9 mouse cellular contexts compared by ENCODE assay signal in the genomic region with DNA sequence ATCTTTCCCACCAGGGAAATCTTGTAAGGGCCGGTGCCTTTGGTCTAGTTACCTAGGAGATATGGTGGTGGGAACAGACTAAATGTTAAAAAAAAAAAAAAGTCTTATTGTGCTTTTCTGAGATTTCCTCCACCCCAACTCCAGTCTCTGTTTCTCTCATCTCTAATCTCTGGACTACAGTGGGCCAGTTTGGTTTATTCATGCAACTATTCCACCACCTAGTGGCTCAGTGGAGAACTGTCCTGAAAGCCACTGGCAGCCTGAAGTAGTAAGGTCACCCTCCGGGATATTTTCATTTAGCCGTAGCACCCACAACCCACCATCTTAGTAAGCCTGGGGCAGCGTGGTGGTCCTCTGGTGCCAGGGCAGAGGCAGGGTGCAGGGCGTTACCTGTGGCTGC. TPM values are rescaled to one million over a fixed set of nuclear protein-coding genes. Genes with fewer than 3 reads are reported as not detected.
DNase-seq lines count a peak whose midpoint lies in the region; ATAC-seq lines count a peak whose summit lies in the region.
"Had no signal": no experiment of that assay in that cellular context is flagged by ENCODE, and none has a peak within 500 bp of the region (broad histone marks: within the 10 kb centered on the region; RNA-seq: fewer than 3 reads in every experiment).

No protein-coding gene starts in this region.

- H3K36me3 ChIP-seq in kidney, embryonic 15.5 days = no peaks in the 10 kb centered on the region
- no peaks in the 10 kb centered on the region for H3K36me3 ChIP-seq in embryonic facial prominence, embryonic 11.5 days (replicated peaks; ENCODE audit: control insufficient read depth, insufficient read depth, low read depth, low read length)
- H3K36me3 ChIP-seq: neural tube, embryonic 12.5 days had no signal

- peak; percentile 51 for DNase-seq in kidney, adult 11 months
- peak; percentile 55 to 70 for DNase-seq in adrenal gland, postnatal 36 days
- DNase-seq in embryonic facial prominence, embryonic 11.5 days (ENCODE audit: low spot score) = peak; percentile 85
- DNase-seq in heart, adult 9 months (ENCODE audit: low spot score in 2 of 2) = peak; percentile 19 to 31
- DNase-seq in kidney, postnatal 4 days = peak; percentile 76 to 82
- DNase-seq in lung, postnatal 10 days = peak; percentile 83
- DNase-seq in right cerebral cortex, adult 18-20 months = peak; percentile 70

- no peak overlapping the region for H3K4me3 ChIP-seq in kidney, embryonic 15.5 days (replicated peaks)
- no peak overlapping the region for H3K4me3 ChIP-seq in embryonic facial prominence, embryonic 11.5 days (ENCODE audit: low read depth, low read length)
- H3K4me3 ChIP-seq: neural tube, embryonic 12.5 days had no signal

- no peaks in the 10 kb centered on the region for H3K27me3 ChIP-seq in kidney, embryonic 15.5 days
- H3K27me3 ChIP-seq in embryonic facial prominence, embryonic 11.5 days (ENCODE audit: control insufficient read depth, insufficient read depth, low read length) = no peaks in the 10 kb centered on the region
- H3K27me3 ChIP-seq: neural tube, embryonic 12.5 days had no signal

- H3K9ac ChIP-seq in kidney, embryonic 15.5 days = no peak overlapping the region
- H3K9ac ChIP-seq in embryonic facial prominence, embryonic 11.5 days (replicated peaks; ENCODE audit: low read length) = no peak overlapping the region
- H3K9ac ChIP-seq: neural tube, embryonic 12.5 days had no signal

- no peak overlapping the region for H3K27ac ChIP-seq in kidney, embryonic 15.5 days
- H3K27ac ChIP-seq in embryonic facial prominence, embryonic 11.5 days (replicated peaks; ENCODE audit: low read depth, low read length) = no peak overlapping the region
- H3K27ac ChIP-seq: neural tube, embryonic 12.5 days had no signal

- no peak for ATAC-seq in kidney, embryonic 15.5 days (replicated peaks; ENCODE audit: low FRiP score)
- ATAC-seq in embryonic facial prominence, embryonic 11.5 days (replicated peaks; ENCODE audit: insufficient number of reproducible peaks, low FRiP score, low TSS enrichment, low read depth) = no peak

- peaks cover 17% of the 10 kb centered on the region for H3K4me1 ChIP-seq in kidney, embryonic 15.5 days
- peaks cover 5% of the 10 kb centered on the region for H3K4me1 ChIP-seq in embryonic facial prominence, embryonic 11.5 days (ENCODE audit: control insufficient read depth, insufficient read depth, low read length)

- H3K4me2 ChIP-seq in kidney, embryonic 15.5 days = no peak overlapping the region
- H3K4me2 ChIP-seq in embryonic facial prominence, embryonic 11.5 days (ENCODE audit: low read depth, low read length) = no peak overlapping the region
- H3K4me2 ChIP-seq: neural tube, embryonic 12.5 days had no signal

- 7% methylated on average over 5 of the region's 5 CpGs for WGBS in kidney, embryonic 15.5 days
- WGBS in embryonic facial prominence, embryonic 11.5 days = 21% methylated on average over 5 of the region's 5 CpGs

- no peaks in the 10 kb centered on the region for H3K9me3 ChIP-seq in kidney, embryonic 15.5 days (replicated peaks)
- H3K9me3 ChIP-seq in embryonic facial prominence, embryonic 11.5 days (replicated peaks; ENCODE audit: control insufficient read depth, low read length) = no peaks in the 10 kb centered on the region
- H3K9me3 ChIP-seq: neural tube, embryonic 12.5 days had no signal

RNA-seq across cellular contexts. Expression of gene Abcc6, which starts 20.5 kb away (rescaled TPM):
- polyA plus RNA-seq in kidney, embryonic 15.5 days (2015; fragmentation: Nextera tagmentation; extraction: Ambion mirVana) = 0.93 and 1.1 TPM in 2 replicates
- total RNA-seq in adrenal gland, postnatal 36 days (2021) = under 1 TPM in 1 of 2 experiments, not detected in 1; 0.60 TPM
- polyA plus RNA-seq in embryonic facial prominence, embryonic 11.5 days (2014; fragmentation: Nextera tagmentation; extraction: Ambion mirVana) = 0.04 and 0.18 TPM in 2 replicates

RNA-seq across cellular contexts. Expression of gene Nomo1, which starts 23.9 kb away (rescaled TPM):
- polyA plus RNA-seq in kidney, embryonic 15.5 days (2015; fragmentation: Nextera tagmentation; extraction: Ambion mirVana) = 39.9 and 40.4 TPM in 2 replicates
- total RNA-seq in adrenal gland, postnatal 36 days (2021) = 10 to 100 TPM; 67.8 to 69.6 TPM
- 11.3 and 11.8 TPM in 2 replicates for polyA plus RNA-seq in embryonic facial prominence, embryonic 11.5 days (2014; fragmentation: Nextera tagmentation; extraction: Ambion mirVana)

Comparison
In these comparisons a context has a peak if more than half of its experiments do, and no peak if none do; other contexts are left out.
1. DNase-seq: peak in every context shown above with its lines; median percentile 85 in embryonic facial prominence, embryonic 11.5 days; 83 in lung, postnatal 10 days; 79 in kidney, postnatal 4 days; 70 in right cerebral cortex, adult 18-20 months; 62 in adrenal gland, postnatal 36 days; 51 in kidney, adult 11 months; 25 in heart, adult 9 months.